Mouse (Mus musculus) lung, adult 18-20 months (tissue): ENCODE measurements around the gene 1500011B03Rik.
"Not testable (repeated sequence)": the region's sequence is repeated elsewhere in the genome, so short reads cannot be mapped to it uniquely, and the experiment has no call there.

ENCODE experiments used
- DNase-seq, 2 experiments: peaks; one replicate each; pipeline ENCODE4 v3.0.0; 2022; ENCODE audit warnings: mixed read lengths in 2 of 2

Gene 1500011B03Rik

GRCm38 (mm10) chr5:114822796-114823688, at the start of gene 1500011B03Rik:
Gene 1500011B03Rik, minus strand, starts transcription at chr5:114823468.
- peak; percentile 50 to 64 for DNase-seq

DNA sequence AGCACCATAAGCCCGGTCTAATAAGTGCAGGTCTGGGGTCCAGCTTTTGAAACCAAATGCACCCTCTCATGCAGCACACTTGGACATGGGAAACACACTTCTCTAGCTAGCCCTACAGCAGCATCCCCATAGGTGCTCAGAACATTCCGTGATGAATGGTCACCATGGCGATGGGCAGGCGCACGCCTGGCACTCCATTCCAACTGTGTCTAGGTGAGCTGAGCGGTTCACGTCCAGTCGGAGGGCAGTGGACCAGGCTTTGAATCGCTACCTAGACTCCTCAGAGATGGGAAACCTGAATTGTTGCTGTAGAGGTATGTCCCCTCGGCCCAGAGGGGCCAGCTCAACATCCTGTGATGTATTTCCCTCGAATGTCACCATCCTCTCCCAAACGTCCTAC, 42.0 kb upstream of the 1500011B03Rik start:
- no peak for DNase-seq

DNA sequence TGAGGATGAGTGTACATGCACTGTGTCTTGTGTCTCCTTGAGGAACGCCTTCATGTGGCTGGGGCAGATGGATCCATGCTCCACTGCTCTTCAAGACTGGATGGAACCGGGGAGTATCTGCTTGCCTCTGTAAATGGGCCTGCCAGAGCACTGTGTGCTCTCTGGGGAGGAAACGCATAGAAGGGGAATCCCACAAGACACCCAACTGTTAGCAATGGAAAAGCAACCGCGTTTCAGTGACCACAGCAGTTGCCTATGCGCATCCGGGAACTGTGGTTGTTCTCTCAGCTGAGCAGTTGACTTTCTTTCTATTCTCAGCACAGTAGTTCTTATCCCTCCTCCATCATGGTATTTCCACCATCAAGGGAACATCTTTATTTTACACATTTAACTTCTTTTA, 41.5 kb upstream of the 1500011B03Rik start:
- DNase-seq: no peak

DNA sequence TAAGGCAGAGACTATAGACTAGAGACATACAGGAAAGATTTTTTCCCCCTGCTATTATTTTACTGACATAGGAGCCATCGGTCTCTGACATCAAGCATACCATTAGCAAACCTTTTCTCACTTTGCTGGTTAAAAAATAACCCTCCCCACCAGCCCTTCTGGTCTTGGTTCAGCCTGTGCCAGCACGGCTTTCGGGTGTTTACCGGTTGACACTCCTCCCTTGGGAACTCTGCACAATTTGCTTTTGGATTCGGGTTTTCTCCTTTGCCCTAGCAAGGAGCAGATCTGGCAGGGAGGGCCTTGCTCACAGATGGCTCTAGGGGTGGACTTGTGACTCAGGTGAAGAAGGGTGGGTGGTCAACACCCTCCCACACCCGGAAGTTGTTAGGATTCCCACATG, 38.5 kb upstream of the 1500011B03Rik start:
- DNase-seq: no peak

- peak; percentile 67 to 68 for DNase-seq
Observed at GRCm38 (mm10) chr5:114859253-114859652, 36.0 kb upstream of the 1500011B03Rik start.

DNA sequence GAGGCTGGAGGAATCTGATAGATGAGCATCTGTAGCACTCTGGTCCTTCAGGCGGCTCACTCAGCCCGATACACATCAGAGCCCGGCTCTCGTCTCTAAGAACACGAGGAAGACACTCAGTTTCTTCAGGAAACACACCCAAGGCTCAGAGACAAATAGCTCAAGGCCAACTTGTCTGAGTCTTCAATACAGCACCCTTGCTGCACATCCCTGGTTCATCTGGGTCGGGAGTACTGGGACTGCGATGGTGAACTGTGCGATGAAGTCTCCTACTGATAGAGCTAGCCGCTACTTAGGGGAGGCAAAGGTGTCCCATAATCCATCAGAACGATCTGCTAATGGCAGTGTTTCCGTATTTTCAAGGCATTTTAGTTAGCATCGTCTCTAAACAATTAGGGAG, 35.3 kb upstream of the 1500011B03Rik start, which contains the start of gene Gm9936:
Gm9936 (minus strand) TSS at position 101 of the 400 bp plus-strand sequence.
- DNase-seq: no peak

- not testable (repeated sequence) for DNase-seq
Observed at GRCm38 (mm10) chr5:114853364-114853763, 30.1 kb upstream of the 1500011B03Rik start, which contains the start of gene 4930519G04Rik. Gene 4930519G04Rik, plus strand, starts transcription at chr5:114853664.

GRCm38 (mm10) chr5:114851565-114852236, 28.4 kb upstream of the 1500011B03Rik start:
- no peak for DNase-seq

- DNase-seq: not testable (repeated sequence)
Observed at GRCm38 (mm10) chr5:114844371-114844770, 21.1 kb upstream of the 1500011B03Rik start.

DNA sequence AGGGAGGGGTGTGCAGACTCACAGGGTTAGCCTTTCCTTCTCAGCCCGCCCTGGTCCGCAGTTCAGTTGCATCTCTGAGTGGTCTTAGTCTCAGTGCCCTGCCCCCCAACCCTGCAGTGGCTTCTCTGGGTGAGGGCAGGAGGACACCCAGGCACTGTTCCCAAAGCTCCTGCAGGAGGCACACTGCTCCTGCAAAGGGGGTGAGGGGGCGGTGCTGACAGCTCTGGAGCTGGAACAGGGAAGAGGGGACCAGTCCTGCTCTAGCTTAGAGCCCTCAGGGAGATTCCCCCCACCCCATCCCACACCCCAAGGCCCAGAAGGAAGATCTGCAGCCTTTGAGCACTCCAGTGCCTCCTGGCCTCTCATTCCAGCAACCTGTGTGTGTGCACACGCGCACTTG, 19.4 kb upstream of the 1500011B03Rik start:
- no peak for DNase-seq

- not testable (repeated sequence) for DNase-seq
Observed at GRCm38 (mm10) chr5:114842155-114842554, 18.9 kb upstream of the 1500011B03Rik start.

DNA sequence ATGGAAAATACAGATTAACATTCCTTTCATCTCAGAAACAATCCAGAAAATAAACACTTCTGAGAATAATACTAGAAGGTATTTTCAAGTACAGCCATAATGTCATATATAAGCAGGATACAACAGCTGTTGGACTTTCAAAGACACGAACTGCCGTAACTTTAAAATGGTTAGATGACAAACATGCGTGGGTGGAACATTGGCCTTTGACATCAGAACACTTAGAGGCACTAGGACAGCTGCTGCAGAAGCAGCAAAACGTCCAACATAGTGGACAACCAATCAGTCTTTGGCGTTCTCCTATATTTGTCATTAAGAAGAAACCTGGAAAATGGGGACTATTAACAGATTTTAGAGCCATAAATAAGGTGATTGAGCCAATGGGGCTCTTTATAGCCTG, 17.2 kb upstream of the 1500011B03Rik start:
- not testable (repeated sequence) for DNase-seq

DNA sequence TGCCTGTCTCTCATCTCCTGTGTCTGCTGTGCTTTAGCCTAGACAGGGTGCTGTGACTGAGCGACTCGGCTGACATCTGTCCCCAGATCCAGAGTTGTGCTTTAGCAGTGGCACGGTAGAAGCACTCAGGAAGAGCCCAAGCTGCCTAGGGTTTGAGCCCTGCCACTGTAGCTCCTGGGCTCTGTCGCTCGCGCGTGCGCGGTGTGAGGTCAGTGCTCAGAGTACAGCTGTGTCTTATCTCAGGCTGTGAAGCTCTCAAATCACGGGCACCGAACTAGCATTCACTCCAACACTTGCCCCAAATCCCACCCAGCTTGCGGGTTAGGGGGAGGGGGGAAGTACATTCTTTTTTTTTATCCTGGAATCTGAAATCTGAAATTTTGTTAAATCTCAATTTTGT, 13.6 kb upstream of the 1500011B03Rik start:
- no peak for DNase-seq

- DNase-seq: no peak
Observed at GRCm38 (mm10) chr5:114829740-114830139, 6.5 kb upstream of the 1500011B03Rik start.

- DNase-seq: no peak
Observed at GRCm38 (mm10) chr5:114827427-114827826, 4.2 kb upstream of the 1500011B03Rik start.

DNA sequence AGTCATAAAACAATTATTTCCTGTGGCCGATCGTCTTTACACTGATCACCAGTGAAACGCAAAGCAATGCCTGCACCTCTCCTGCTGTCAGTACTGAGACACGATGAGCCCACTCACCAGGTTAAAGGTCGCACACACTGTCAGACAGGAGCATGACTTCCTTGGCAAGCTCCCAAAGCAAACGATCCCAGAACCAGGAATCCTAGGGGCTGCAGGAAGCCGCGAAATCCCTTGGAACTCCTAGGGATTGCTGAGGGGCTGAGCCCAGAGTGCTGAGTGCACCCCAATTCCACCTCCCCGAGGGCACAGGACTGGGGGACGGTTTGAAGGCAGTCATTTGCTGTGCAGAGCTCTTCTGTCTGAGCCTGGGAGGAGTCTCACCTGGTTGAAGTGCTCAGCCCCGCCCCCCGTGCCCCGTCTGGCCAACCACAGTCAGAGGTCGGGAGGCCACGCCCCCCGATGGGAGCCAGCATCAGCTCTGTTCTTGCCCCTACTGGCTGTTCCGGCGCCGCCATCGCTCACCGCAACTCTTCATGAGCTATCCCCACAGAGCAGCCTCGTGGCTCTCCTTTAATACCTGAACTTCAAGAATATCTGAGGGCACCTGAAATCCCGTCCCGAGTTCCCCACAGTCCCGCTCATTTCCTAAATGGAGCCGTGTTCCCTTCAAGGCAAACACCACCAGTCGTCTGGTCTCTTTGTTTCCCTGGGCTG, 2.9 kb upstream of the 1500011B03Rik start:
- peak; percentile 74 to 75 for DNase-seq

DNA sequence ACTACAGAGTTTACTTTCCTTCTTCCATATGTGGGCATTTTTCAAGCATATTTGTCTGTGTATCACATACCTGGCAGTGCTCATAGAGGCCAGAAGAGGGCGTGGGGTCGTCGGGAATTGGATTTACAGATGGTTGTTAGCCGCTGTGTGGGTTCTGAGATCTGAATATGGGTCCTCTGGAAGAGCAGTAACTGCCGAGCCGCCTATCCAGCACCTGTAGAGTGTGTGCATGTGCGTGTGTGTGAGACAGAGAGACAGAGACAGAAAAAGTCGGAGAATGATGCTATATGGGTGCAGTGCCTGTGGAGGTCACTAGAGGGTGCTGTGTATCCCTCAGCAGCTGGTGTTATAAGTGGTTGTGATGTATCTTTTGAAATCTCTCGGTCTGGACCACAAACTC, 929 bp upstream of the 1500011B03Rik start:
- peak; percentile 27 to 38 for DNase-seq

- no peak for DNase-seq
Observed at GRCm38 (mm10) chr5:114818124-114818523, 5.1 kb downstream of the 1500011B03Rik start.

DNA sequence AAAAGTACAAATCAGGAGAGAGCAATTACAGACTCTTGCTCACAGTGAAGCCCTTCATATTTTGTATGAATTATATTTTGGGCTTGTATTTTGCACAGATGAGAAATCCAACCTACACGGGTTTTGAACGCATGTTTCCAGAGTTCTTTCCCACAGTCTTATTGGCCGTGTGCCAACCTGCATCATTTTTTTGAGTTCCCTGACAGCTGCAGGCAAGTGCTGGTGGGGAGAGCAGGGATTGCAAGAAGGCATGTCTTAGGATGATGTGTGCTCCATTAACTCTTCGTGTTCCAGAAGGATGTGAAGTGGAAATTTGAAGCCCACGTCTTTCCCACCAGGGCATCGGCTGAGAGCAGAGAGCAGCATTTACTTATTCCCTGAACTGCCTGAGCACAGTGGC, 6.7 kb downstream of the 1500011B03Rik start:
- DNase-seq: no peak

DNA sequence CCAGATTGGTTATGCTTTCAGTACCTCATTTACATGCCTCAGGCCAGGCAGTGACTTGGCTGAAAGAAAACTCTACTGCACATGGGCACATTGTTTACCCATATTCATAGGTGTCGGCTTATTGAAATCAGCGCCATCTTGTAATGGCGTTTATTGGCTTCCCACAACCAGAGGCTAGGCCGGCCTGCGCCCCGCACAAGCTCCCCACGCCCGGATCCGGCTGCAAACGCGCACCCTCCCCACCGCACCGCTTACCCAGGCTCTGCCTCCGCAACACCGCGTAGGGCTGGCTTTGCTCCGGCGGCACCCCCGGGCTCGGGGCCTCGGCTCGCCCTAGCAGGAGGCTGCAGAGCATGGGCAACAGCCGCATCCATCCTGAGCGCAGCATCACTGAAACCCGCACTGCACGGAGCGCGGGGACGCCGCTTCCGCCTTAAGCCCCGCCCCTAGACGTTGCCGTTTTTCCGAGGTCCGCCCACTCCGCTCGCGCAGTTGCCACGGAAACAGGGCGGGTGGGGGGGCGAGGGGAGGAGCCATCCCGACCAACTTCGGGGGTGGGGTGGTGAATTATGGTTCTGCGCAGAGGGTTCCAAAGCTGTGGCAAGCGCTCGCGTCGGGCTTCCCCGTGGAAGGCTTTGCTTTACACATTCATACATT, 9.6 kb downstream of the 1500011B03Rik start:
- DNase-seq: peak; percentile 80 to 82

DNA sequence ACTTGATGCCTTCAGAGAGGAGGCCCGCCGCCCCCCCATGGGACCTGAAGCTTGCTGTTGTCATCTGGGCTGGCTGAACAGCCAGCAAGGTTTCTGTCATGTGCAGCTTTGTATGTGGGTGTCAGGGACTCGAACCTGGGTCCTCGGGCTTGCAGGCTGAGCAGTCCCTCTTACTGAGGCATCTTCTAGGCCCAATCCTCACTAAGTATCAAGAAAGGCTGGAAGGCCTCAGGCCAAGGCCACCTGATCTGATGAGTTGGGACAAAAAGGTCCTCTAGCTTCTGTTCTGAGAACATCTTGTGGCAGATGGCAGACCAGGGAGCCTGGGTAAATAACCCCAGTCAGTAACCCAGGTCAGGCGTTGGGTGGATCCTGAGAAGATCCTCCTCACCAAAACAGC, 13.4 kb downstream of the 1500011B03Rik start:
- DNase-seq: no peak

DNA sequence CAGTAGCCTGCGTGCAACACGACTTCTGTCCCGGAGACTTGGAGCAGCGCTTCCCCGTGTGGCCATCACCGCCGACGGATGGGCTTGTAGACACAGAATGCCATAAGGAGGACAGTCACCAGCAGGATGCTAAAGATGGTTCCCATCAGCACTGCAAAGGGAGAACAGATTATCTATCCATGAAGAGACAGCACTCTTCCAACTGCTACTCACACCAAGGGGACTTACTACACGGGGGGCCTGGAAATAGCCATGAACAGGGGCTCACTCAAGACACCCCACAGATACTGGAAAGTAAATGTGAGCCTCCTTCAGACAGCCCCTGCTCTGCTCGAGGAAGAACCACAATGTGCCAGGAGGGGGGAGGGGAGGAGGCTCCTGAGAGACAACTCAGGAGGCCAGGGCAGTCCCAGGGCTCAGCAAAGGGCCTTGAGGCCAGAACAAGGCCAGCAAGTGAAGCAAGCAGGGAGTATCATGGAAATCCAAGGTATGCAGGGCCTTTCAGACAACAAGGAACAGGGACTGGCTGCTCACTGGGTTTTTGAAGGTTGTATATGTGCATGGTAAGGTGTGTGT, 14.0 kb downstream of the 1500011B03Rik start:
- no peak for DNase-seq
